Mouse (Mus musculus) kidney, postnatal 0 days (tissue): ENCODE measurements around the gene Lrrc63. TPM values are rescaled to one million over a fixed set of nuclear protein-coding genes. Genes with fewer than 3 reads are reported as not detected.

ENCODE experiments used
- ATAC-seq: fragments of 200-750 bp; cut with Nextera tagmentation; replicated peaks from 2 replicates; pipeline ENCODE4 v1.8.0; 2017; ENCODE audit warnings: low read depth, moderate number of reproducible peaks, moderate TSS enrichment, moderate library complexity; ENCODE audit not compliant: low FRiP score
- DNase-seq: peaks from one replicate; pipeline ENCODE4 v3.0.0-alpha.2; 2016; ENCODE audit warnings: low spot score
- H3K27ac ChIP-seq: fragments of 300-500 bp; sonication (generic); 2 replicates; pipeline ENCODE4 v1.5.1; 2014; ENCODE audit warnings: mild to moderate bottlenecking
- H3K27me3 ChIP-seq: fragments of 300-500 bp; sonication (generic); 2 replicates; pipeline ENCODE4 v1.6.1; 2014; ENCODE audit warnings: low read length, mixed read lengths; ENCODE audit not compliant: insufficient read depth
- H3K36me3 ChIP-seq: fragments of 300-500 bp; sonication (generic); 2 replicates; pipeline ENCODE4 v1.6.1; 2014; ENCODE audit warnings: low read length, mixed read lengths; ENCODE audit not compliant: insufficient read depth
- H3K4me1 ChIP-seq: fragments of 300-500 bp; sonication (generic); replicated peaks from 2 replicates; pipeline ENCODE4 v1.6.1; 2014; ENCODE audit warnings: antibody characterized with exemption, low read length, mixed read lengths; ENCODE audit not compliant: insufficient read depth
- H3K4me2 ChIP-seq: fragments of 300-500 bp; sonication (generic); 2 replicates; pipeline ENCODE4 v1.6.1; 2014; ENCODE audit warnings: mild to moderate bottlenecking, low read length, moderate library complexity, mixed read lengths
- H3K4me3 ChIP-seq: fragments of 300-500 bp; sonication (generic); replicated peaks from 2 replicates; pipeline ENCODE4 v1.5.1; 2014; ENCODE audit warnings: low read depth, low read length
- H3K9ac ChIP-seq: fragments of 300-500 bp; sonication (generic); 2 replicates; pipeline ENCODE4 v1.6.1; 2014; ENCODE audit warnings: low read depth, low read length
- H3K9me3 ChIP-seq: fragments of 300-500 bp; sonication (generic); replicated peaks from 2 replicates; pipeline ENCODE4 v1.6.1; 2016; ENCODE audit warnings: low read length, inconsistent platforms, mixed read lengths
- CTCF ChIP-seq: IDR thresholded peaks from 2 replicates; pipeline ENCODE4 v1.5.1; 2016; ENCODE audit warnings: antibody characterized with exemption, low read depth, mild to moderate bottlenecking, moderate library complexity
- WGBS: fragments of 180-500 bp; shearing (Covaris S2); extraction: QIAGEN DNeasy Blood & Tissue Kit; methylation state at CpG from one replicate; pipeline ENCODE4 v1.1.7; 2014; 5-methylcytosine and 5-hydroxymethylcytosine counted together
- polyA plus RNA-seq: library from polyadenylated mRNA; unstranded; fragments of >200 nt; fragmentation: Nextera tagmentation; extraction: Ambion mirVana; gene quantifications from 2 replicates; pipeline ENCODE4 v1.2.1, GENCODE M21; 2015

Lrrc63 gene
- polyA plus RNA-seq, 1 experiment from 2014 or later, result not detected

DNA sequence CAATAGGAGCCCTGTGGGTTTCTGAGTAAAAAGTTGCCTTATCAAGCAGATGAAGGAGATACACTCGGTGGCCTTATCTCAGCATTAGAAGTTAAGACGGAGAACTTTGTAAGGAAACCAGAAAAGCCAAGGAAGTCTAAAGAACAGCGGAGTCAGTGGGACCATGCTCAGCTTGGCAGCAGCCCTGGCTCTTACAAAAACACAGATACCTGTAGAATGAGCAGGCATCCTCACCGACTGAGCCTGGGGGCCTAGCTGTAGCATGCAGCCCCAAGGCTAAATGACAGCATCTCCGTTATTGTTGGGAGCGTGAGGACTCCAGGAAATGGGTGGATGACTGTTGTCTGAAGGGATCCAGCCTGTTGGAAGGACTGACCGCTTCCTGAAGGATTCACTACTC is 45.1 kb upstream of the Lrrc63 start:
- TF ChIP-seq CTCF, result no peak
- H3K4me3 ChIP-seq, result no peak overlapping the region
- no peak overlapping the region for H3K4me2 ChIP-seq
- no peaks in the 10 kb centered on the region for H3K36me3 ChIP-seq
- H3K27ac ChIP-seq, result no peak overlapping the region
- H3K9me3 ChIP-seq, result no peaks in the 10 kb centered on the region
- ATAC-seq (no peak), DNase-seq (no peak)
- no peak overlapping the region for H3K9ac ChIP-seq
- 75% methylated on average over 7 of the region's 7 CpGs for WGBS
- H3K27me3 ChIP-seq, result no peaks in the 10 kb centered on the region
- no peaks in the 10 kb centered on the region for H3K4me1 ChIP-seq

DNA sequence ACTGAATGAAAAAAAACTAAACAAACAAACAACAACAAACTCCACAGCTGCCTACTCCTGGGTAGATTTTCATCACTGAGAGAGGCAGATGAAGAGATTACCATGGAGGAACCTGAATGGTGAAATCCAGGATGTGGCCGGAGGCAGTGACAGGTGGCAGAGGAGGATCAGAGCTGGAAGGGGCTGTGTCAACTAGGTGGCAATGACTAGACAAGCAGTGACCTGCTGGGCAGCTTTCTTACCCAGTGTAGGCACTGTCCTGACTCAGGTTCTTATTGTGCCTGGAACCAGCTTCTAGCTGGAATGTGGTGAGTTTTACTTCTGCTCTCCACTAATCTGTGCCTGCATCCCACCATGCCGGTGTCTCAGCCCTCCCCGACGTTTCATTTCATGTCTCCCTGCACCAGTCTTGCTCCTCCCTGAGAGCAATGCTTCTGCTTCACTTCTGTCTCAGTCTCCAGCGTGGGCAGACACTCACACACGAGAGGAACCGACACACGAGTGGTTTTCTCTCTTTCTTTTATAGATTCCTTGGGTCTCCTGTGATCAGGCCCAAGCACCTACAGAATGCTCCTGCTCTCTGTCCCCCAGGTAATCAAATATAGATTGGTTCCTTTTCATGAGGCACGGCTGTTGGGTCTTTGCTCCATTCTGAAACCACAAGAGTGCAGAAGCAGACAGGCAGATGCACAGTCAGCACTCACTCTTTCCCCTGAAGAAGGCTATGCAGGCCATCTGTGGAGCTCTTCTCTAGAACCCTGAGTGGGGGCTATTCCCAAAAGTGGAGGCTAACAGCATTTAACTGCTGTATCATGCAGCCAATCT is 44.3 kb upstream of the Lrrc63 start:
- Histone ChIP-seq H3K4me3 (no peak overlapping the region), H3K9me3 (no peaks in the 10 kb centered on the region), H3K27ac (no peak overlapping the region), H3K27me3 (no peaks in the 10 kb centered on the region), H3K36me3 (no peaks in the 10 kb centered on the region), H3K4me2 (no peak overlapping the region), H3K9ac (no peak overlapping the region), H3K4me1 (no peaks in the 10 kb centered on the region)
- TF ChIP-seq CTCF, result no peak
- ATAC-seq, result no peak
- no peak for DNase-seq
- WGBS, result 78% methylated on average over 9 of the region's 9 CpGs

DNA sequence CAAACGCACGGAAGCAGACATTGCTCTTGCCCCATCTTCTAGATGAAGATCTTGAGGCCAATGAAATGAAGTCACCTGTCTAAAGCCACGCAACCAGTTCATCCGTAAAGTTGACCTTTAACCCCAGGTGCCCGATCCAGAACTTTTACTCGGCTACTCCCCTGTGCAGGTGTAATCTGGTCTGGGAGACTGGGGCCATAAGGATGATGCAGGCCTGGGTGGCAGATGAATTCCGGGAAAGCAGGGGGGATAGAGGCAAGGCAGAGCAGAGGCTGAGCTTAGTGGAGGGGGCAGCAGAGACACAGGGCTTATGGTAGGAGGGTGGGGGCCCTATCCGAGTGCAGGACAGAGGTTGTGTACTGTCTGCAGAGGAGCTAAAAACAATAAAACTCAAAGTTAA is 43.6 kb upstream of the Lrrc63 start:
- no peaks in the 10 kb centered on the region for H3K36me3 ChIP-seq

DNA sequence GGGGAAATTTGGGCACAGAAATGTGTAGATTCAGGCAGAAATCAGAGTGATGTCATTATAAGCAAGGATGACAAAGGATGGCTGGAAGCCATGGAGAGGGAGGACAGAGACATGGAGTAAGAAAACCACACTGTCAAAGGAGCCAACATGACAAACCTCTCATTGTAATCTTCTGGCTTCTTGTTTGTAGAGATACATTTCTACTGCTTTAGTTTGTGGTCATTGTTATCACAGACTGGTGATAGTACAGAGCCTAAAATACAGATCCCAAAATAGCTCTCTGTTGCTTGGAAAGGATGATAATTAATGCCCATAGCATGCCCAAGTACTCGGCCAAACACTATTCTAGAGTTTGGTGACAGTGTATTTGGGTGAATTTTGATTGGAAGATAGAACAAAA is 39.9 kb upstream of the Lrrc63 start:
- Histone ChIP-seq H3K27me3 (no peaks in the 10 kb centered on the region), H3K27ac (no peak overlapping the region), H3K4me3 (no peak overlapping the region), H3K4me2 (no peak overlapping the region), H3K9ac (no peak overlapping the region), H3K4me1 (no peaks in the 10 kb centered on the region), H3K36me3 (no peaks in the 10 kb centered on the region), H3K9me3 (no peaks in the 10 kb centered on the region)
- WGBS, result 79% methylated on average over 1 of the region's 1 CpGs
- ATAC-seq, result no peak
- DNase-seq, result no peak
- no peak for TF ChIP-seq CTCF

More for the DNA sequence above, 43.6 kb upstream of the Lrrc63 start:
- no peak overlapping the region for H3K4me2 ChIP-seq
- ATAC-seq, result no peak
- 80% methylated on average over 8 of the region's 8 CpGs for WGBS
- H3K4me1 ChIP-seq, result no peaks in the 10 kb centered on the region
- H3K4me3 ChIP-seq, result no peak overlapping the region
- no peaks in the 10 kb centered on the region for H3K9me3 ChIP-seq
- TF ChIP-seq CTCF, result no peak
- H3K27me3 ChIP-seq, result no peaks in the 10 kb centered on the region
- H3K27ac ChIP-seq, result no peak overlapping the region
- DNase-seq, result no peak
- no peak overlapping the region for H3K9ac ChIP-seq

DNA sequence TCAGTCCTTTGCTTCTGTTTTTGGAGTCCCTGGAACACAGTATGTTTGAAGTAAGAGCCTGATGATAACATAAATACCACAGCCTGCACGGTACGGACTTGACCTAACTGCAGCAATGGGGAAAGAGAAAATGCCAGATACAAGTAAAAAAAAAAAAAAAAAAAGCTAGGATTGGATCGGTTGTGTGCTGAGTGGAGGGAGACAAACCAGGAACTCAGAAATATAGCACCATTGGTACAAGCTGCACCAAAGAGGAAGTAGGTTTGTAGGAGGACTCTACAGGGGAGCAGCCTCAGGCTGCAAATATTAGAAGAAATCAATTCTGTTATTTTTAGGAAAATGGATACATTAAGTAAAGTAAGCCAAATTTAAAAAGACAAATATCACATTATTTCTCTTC is 37.8 kb upstream of the Lrrc63 start:
- H3K4me1 ChIP-seq, result no peaks in the 10 kb centered on the region
- H3K4me2 ChIP-seq, result no peak overlapping the region
- DNase-seq (no peak), ATAC-seq (no peak)
- H3K9me3 ChIP-seq, result no peaks in the 10 kb centered on the region
- no peaks in the 10 kb centered on the region for H3K36me3 ChIP-seq
- TF ChIP-seq CTCF, result no peak
- WGBS, result 89% methylated on average over 3 of the region's 3 CpGs
- no peak overlapping the region for H3K27ac ChIP-seq
- no peak overlapping the region for H3K9ac ChIP-seq
- no peak overlapping the region for H3K4me3 ChIP-seq
- H3K27me3 ChIP-seq, result no peaks in the 10 kb centered on the region

DNA sequence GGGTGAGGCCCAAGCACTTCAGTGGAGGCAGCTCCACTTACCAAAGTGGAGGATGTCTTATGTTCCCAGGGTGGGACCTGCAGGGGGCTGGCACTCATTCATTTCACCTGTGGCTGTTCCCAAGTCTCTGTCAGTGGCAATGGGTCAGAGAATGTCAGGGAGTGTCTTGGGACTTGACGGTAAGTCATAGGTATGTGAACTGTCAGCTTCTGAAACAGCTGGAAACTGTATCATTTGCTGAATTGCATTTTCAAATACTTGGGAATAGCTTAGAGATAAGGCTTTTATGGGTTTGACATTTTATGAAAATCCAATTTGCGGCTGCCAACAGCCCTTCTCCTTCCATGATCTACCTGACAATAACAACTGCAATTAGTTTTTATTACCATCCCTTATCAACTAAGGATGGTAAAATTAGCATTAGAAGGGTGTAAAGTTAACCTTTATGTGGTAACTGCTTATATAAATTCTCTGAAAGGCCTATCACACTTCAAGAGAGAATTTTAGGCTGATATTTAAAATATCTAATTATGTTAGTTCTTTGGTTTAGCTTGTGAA is 35.0 kb upstream of the Lrrc63 start:
- ATAC-seq (no peak), DNase-seq (no peak)
- WGBS, result 56% methylated on average over 2 of the region's 2 CpGs

DNA sequence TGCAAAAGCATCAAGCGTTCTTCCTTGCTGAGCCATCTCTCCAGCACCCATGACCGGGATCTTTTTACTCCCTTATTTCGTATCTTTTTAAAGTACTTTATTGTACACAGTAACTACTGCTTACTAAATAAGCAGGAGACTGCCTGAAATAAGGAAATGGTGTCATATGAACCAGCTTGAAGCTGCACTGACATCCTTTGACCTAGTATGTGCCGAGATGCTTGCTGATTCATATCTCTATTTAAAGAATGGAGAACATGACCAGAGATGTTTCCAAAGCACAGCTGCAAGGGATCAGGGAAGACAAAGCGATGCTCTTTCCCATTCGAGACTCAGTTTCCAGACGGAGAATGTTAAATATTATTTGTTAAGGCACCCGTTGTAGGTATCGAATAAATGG is 33.7 kb upstream of the Lrrc63 start:
- Histone ChIP-seq H3K9me3 (no peaks in the 10 kb centered on the region), H3K4me2 (no peak overlapping the region), H3K4me3 (no peak overlapping the region), H3K27me3 (no peaks in the 10 kb centered on the region), H3K27ac (no peak overlapping the region), H3K36me3 (no peaks in the 10 kb centered on the region), H3K9ac (no peak overlapping the region), H3K4me1 (no peaks in the 10 kb centered on the region)
- DNase-seq, result no peak
- 90% methylated on average over 9 of the region's 9 CpGs for WGBS
- TF ChIP-seq CTCF, result no peak
- ATAC-seq, result no peak

More for the DNA sequence above, 35.0 kb upstream of the Lrrc63 start:
- no peaks in the 10 kb centered on the region for H3K27me3 ChIP-seq
- H3K4me2 ChIP-seq, result no peak overlapping the region
- no peak overlapping the region for H3K27ac ChIP-seq
- H3K4me3 ChIP-seq, result no peak overlapping the region
- H3K36me3 ChIP-seq, result no peaks in the 10 kb centered on the region
- H3K9me3 ChIP-seq, result no peaks in the 10 kb centered on the region
- no peaks in the 10 kb centered on the region for H3K4me1 ChIP-seq
- no peak overlapping the region for H3K9ac ChIP-seq
- no peak for TF ChIP-seq CTCF
